Mouse (Mus musculus) adrenal gland, adult 2 months (tissue): ENCODE data around the gene Gar1. TPM values are rescaled to one million over a fixed set of nuclear protein-coding genes. Genes with fewer than 3 reads are reported as not detected.

Experiments used
- DNase-seq: peaks from one replicate; pipeline ENCODE4 v3.0.0; 2021
- long read RNA-seq: library from polyadenylated mRNA; stranded (forward); transcript quantifications from one replicate; pipeline ENCODE4 v2.0.0, GENCODE M21; 2021
- polyA plus RNA-seq: library from polyadenylated mRNA; depleted of rRNA; stranded (reverse); fragments of >200 nt; gene quantifications from 2 replicates; pipeline ENCODE4 v1.2.3, GENCODE M21; 2012; rRNA removed
- total RNA-seq, 2 experiments: library from RNA; stranded (reverse); gene quantifications; 2 replicates each; pipeline ENCODE4 v1.2.3; 2021

Gar1 gene
- 10 to 100 TPM; 39.4 to 61.2 TPM for total RNA-seq
- polyA plus RNA-seq, result 11.0 and 15.4 TPM in 2 replicates
- long read RNA-seq, transcript Gar1-201 (7 exons, 1,271 nt), result major isoform, 9 of 15 reads
- long read RNA-seq, partial matches to known transcripts, result 2 of 15 reads
- long read RNA-seq, other reads (novel, unspliced or antisense), result 4 of 15 reads

GRCm38 (mm10) chr3:129831035-129831568 lies at the start of gene Gar1:
TSS of gene Gar1 (minus strand) at chr3:129831396.
- DNase-seq, result peak; percentile 95

GRCm38 (mm10) chr3:129879913-129880312 lies 48.7 kb upstream of the Gar1 start:
- no peak for DNase-seq

GRCm38 (mm10) chr3:129879131-129879757 lies 48.0 kb upstream of the Gar1 start:
- peak; percentile 76 for DNase-seq

- peak; percentile 95 for DNase-seq
Observed at GRCm38 (mm10) chr3:129878405-129879021, 47.3 kb upstream of the Gar1 start, which contains the start of gene Pla2g12a. TSS of gene Pla2g12a (plus strand) at chr3:129878606.

- no peak for DNase-seq
Observed at GRCm38 (mm10) chr3:129877327-129877726, 46.1 kb upstream of the Gar1 start.

GRCm38 (mm10) chr3:129863698-129864097 lies 32.5 kb upstream of the Gar1 start:
- DNase-seq, result peak; percentile 46

- no peak for DNase-seq
Observed at GRCm38 (mm10) chr3:129862592-129862991, 31.4 kb upstream of the Gar1 start.

- DNase-seq, result no peak
Observed at GRCm38 (mm10) chr3:129846846-129847245, 15.7 kb upstream of the Gar1 start.

- no peak for DNase-seq
Observed at GRCm38 (mm10) chr3:129845868-129846267, 14.7 kb upstream of the Gar1 start.

GRCm38 (mm10) chr3:129838017-129838416 lies 6.8 kb upstream of the Gar1 start:
- peak; percentile 6 for DNase-seq

GRCm38 (mm10) chr3:129836965-129837364 lies 5.8 kb upstream of the Gar1 start:
- DNase-seq, result no peak

- no peak for DNase-seq
Observed at GRCm38 (mm10) chr3:129836051-129836697, 5.0 kb upstream of the Gar1 start.

- no peak for DNase-seq
Observed at GRCm38 (mm10) chr3:129835388-129835934, 4.3 kb upstream of the Gar1 start, which contains the start of gene Cfi. TSS of gene Cfi (plus strand) at chr3:129835884.

GRCm38 (mm10) chr3:129830626-129831025 lies 570 bp downstream of the Gar1 start:
- no peak for DNase-seq

- no peak for DNase-seq
Observed at GRCm38 (mm10) chr3:129827691-129828090, 3.5 kb downstream of the Gar1 start.

GRCm38 (mm10) chr3:129826691-129827090 lies 4.5 kb downstream of the Gar1 start:
- DNase-seq, result no peak

- no peak for DNase-seq
Observed at GRCm38 (mm10) chr3:129824891-129825290, 6.3 kb downstream of the Gar1 start.

GRCm38 (mm10) chr3:129824146-129824545 lies 7.0 kb downstream of the Gar1 start:
- DNase-seq, result peak; percentile 26

GRCm38 (mm10) chr3:129823293-129823692 lies 7.9 kb downstream of the Gar1 start:
- no peak for DNase-seq

- DNase-seq, result no peak
Observed at GRCm38 (mm10) chr3:129822206-129822775, 8.9 kb downstream of the Gar1 start, which contains the start of gene Rrh. TSS of gene Rrh (minus strand) at chr3:129822587.

- peak; percentile 19 for DNase-seq
Observed at GRCm38 (mm10) chr3:129821736-129822135, 9.5 kb downstream of the Gar1 start.

- no peak for DNase-seq
Observed at GRCm38 (mm10) chr3:129820847-129821246, 10.3 kb downstream of the Gar1 start.
